Mouse (Mus musculus) heart, adult 2 months (tissue): ENCODE results near the gene Prkcq.
"Not testable (repeated sequence)": the region's sequence is repeated elsewhere in the genome, so short reads cannot be mapped to it uniquely, and the experiment has no call there.

ENCODE experiments used
- CTCF ChIP-seq: fragments of 200-600 bp; IDR thresholded peaks from 2 replicates; pipeline ENCODE4 v1.8.1; 2022; ENCODE audit warnings: antibody characterized with exemption, mild to moderate bottlenecking, moderate library complexity
- EP300 ChIP-seq: fragments of 200-500 bp; IDR thresholded peaks from 2 replicates; pipeline ENCODE4 v1.6.1; 2011; ENCODE audit warnings: low read depth, low read length, control low read depth; ENCODE audit not compliant: insufficient read depth
- POLR2A ChIP-seq: fragments of 200-500 bp; IDR thresholded peaks from 2 replicates; pipeline ENCODE4 v1.6.1; 2011; ENCODE audit warnings: mild to moderate bottlenecking, low read depth, low read length, control low read depth; ENCODE audit not compliant: insufficient read depth

DNA sequence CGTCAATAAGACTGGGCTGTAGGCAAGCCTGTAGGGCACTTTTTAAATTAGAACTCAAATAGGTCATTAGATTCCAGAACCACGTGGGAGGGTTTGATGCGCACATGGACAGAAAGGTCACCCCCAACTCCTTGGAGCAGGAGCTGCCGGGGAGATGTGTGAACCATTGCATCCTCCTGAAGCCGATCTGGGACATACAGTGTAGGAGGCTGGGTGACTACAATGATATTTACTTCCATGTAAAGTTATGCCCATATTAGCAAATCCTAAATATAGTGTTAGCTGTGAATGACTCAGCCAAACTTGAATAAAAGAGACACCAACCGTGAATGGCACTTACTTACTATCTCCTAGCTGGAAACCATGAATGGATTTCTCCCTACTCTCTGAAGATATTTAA lies 174.5 kb downstream of the Prkcq start:
- TF ChIP-seq EP300, POLR2A, CTCF: not testable (repeated sequence)
